Mouse (Mus musculus): ENCODE results near the gene Cd5. TPM values are rescaled to one million over a fixed set of nuclear protein-coding genes. Genes with fewer than 3 reads are reported as not detected.

Cd5 gene
- polyA plus RNA-seq, 1 experiment from 2014 or later, result 0.11 TPM

GRCm38 (mm10) chr19:10752106-10752505 lies 13.3 kb upstream of the Cd5 start:
- DNase-seq (ENCODE audit: low spot score), result no peak
- no peaks in the 10 kb centered on the region for H3K9me3 ChIP-seq (replicated peaks; ENCODE audit: low read length)
- no peak for TF ChIP-seq CTCF (IDR thresholded peaks at IDR 0.05; ENCODE audit: low read depth)
- H3K27ac ChIP-seq, result no peak overlapping the region
- 88% methylated on average over 6 of the region's 6 CpGs for WGBS
- H3K4me2 ChIP-seq (ENCODE audit: low read length), result no peak overlapping the region
- H3K4me1 ChIP-seq (replicated peaks; ENCODE audit: insufficient read depth, low read length), result no peaks in the 10 kb centered on the region
- H3K4me3 ChIP-seq (replicated peaks; ENCODE audit: low read depth, low read length), result no peak overlapping the region
- no peak for ATAC-seq (replicated peaks; ENCODE audit: low FRiP score, low read depth)
- no peaks in the 10 kb centered on the region for H3K27me3 ChIP-seq (ENCODE audit: insufficient read depth, low read length)
- no peak overlapping the region for H3K9ac ChIP-seq (ENCODE audit: low read depth, low read length)
- H3K36me3 ChIP-seq (ENCODE audit: insufficient read depth, low read length), result no peaks in the 10 kb centered on the region

GRCm38 (mm10) chr19:10751607-10752006 lies 12.8 kb upstream of the Cd5 start:
- Histone ChIP-seq H3K36me3 (ENCODE audit: insufficient read depth, low read length) (no peaks in the 10 kb centered on the region), H3K9ac (ENCODE audit: low read depth, low read length) (no peak overlapping the region), H3K4me1 (replicated peaks; ENCODE audit: insufficient read depth, low read length) (no peaks in the 10 kb centered on the region), H3K4me2 (ENCODE audit: low read length) (no peak overlapping the region), H3K27ac (no peak overlapping the region), H3K4me3 (replicated peaks; ENCODE audit: low read depth, low read length) (no peak overlapping the region), H3K9me3 (replicated peaks; ENCODE audit: low read length) (no peaks in the 10 kb centered on the region), H3K27me3 (ENCODE audit: insufficient read depth, low read length) (no peaks in the 10 kb centered on the region)
- DNase-seq (ENCODE audit: low spot score), result no peak
- TF ChIP-seq CTCF (IDR thresholded peaks at IDR 0.05; ENCODE audit: low read depth), result no peak
- WGBS, result 81% methylated on average over 1 of the region's 1 CpGs
- no peak for ATAC-seq (replicated peaks; ENCODE audit: low FRiP score, low read depth)

- ATAC-seq (replicated peaks; ENCODE audit: low FRiP score, low read depth) (no peak), DNase-seq (ENCODE audit: low spot score) (no peak)
- Histone ChIP-seq H3K4me3 (replicated peaks; ENCODE audit: low read depth, low read length) (no peak overlapping the region), H3K27me3 (ENCODE audit: insufficient read depth, low read length) (no peaks in the 10 kb centered on the region), H3K9me3 (replicated peaks; ENCODE audit: low read length) (no peaks in the 10 kb centered on the region), H3K4me2 (ENCODE audit: low read length) (no peak overlapping the region), H3K27ac (no peak overlapping the region), H3K9ac (ENCODE audit: low read depth, low read length) (no peak overlapping the region), H3K36me3 (ENCODE audit: insufficient read depth, low read length) (no peaks in the 10 kb centered on the region), H3K4me1 (replicated peaks; ENCODE audit: insufficient read depth, low read length) (no peaks in the 10 kb centered on the region)
- WGBS, result 84% methylated on average over 6 of the region's 6 CpGs
- TF ChIP-seq CTCF (IDR thresholded peaks at IDR 0.05; ENCODE audit: low read depth), result no peak
Measured at GRCm38 (mm10) chr19:10750161-10750560, 11.4 kb upstream of the Cd5 start.

DNA sequence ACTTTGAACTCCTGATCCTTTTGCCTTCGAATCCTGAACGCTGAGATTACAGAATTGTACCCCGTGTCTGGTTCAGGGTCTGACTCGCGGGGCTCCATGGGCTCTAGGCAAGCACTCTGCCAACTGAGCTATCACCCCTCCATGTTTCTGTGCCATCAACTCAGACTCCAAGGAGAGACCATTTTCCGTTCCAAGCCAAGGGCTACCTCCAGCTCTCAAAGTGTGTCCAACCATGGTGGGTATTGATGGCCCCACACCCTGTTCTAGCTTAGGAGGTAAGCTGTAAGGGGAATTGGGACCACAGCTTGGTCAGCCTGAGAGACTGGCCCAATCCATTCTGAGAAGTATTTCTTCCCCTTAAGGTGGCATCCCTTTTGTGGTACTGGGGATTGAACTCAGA lies 10.5 kb upstream of the Cd5 start:
- Histone ChIP-seq H3K27ac (no peak overlapping the region), H3K4me2 (ENCODE audit: low read length) (no peak overlapping the region), H3K9ac (ENCODE audit: low read depth, low read length) (no peak overlapping the region), H3K27me3 (ENCODE audit: insufficient read depth, low read length) (no peaks in the 10 kb centered on the region), H3K36me3 (ENCODE audit: insufficient read depth, low read length) (no peaks in the 10 kb centered on the region), H3K4me3 (replicated peaks; ENCODE audit: low read depth, low read length) (no peak overlapping the region), H3K9me3 (replicated peaks; ENCODE audit: low read length) (no peaks in the 10 kb centered on the region), H3K4me1 (replicated peaks; ENCODE audit: insufficient read depth, low read length) (no peaks in the 10 kb centered on the region)
- ATAC-seq (replicated peaks; ENCODE audit: low FRiP score, low read depth), result no peak
- WGBS, result 92% methylated on average over 6 of the region's 6 CpGs
- TF ChIP-seq CTCF (IDR thresholded peaks at IDR 0.05; ENCODE audit: low read depth), result no peak
- DNase-seq (ENCODE audit: low spot score), result no peak

GRCm38 (mm10) chr19:10748401-10749102 lies 9.8 kb upstream of the Cd5 start:
- no peak for DNase-seq (ENCODE audit: low spot score)

GRCm38 (mm10) chr19:10747718-10748117 lies 8.9 kb upstream of the Cd5 start:
- no peaks in the 10 kb centered on the region for H3K4me1 ChIP-seq (replicated peaks; ENCODE audit: insufficient read depth, low read length)
- H3K4me2 ChIP-seq (ENCODE audit: low read length), result no peak overlapping the region
- no peaks in the 10 kb centered on the region for H3K9me3 ChIP-seq (replicated peaks; ENCODE audit: low read length)
- no peak for ATAC-seq (replicated peaks; ENCODE audit: low FRiP score, low read depth)
- 72% methylated on average over 6 of the region's 6 CpGs for WGBS
- DNase-seq (ENCODE audit: low spot score), result no peak
- H3K27me3 ChIP-seq (ENCODE audit: insufficient read depth, low read length), result no peaks in the 10 kb centered on the region
- no peak for TF ChIP-seq CTCF (IDR thresholded peaks at IDR 0.05; ENCODE audit: low read depth)
- no peak overlapping the region for H3K4me3 ChIP-seq (replicated peaks; ENCODE audit: low read depth, low read length)
- no peaks in the 10 kb centered on the region for H3K36me3 ChIP-seq (ENCODE audit: insufficient read depth, low read length)
- H3K9ac ChIP-seq (ENCODE audit: low read depth, low read length), result no peak overlapping the region
- H3K27ac ChIP-seq, result no peak overlapping the region

More at GRCm38 (mm10) chr19:10748401-10749102, 9.8 kb upstream of the Cd5 start:
- 66% methylated on average over 11 of the region's 11 CpGs for WGBS
- Histone ChIP-seq H3K27ac (no peak overlapping the region), H3K4me2 (ENCODE audit: low read length) (no peak overlapping the region), H3K27me3 (ENCODE audit: insufficient read depth, low read length) (no peaks in the 10 kb centered on the region), H3K9me3 (replicated peaks; ENCODE audit: low read length) (no peaks in the 10 kb centered on the region), H3K9ac (ENCODE audit: low read depth, low read length) (no peak overlapping the region), H3K4me1 (replicated peaks; ENCODE audit: insufficient read depth, low read length) (no peaks in the 10 kb centered on the region), H3K4me3 (replicated peaks; ENCODE audit: low read depth, low read length) (no peak overlapping the region), H3K36me3 (ENCODE audit: insufficient read depth, low read length) (no peaks in the 10 kb centered on the region)
- ATAC-seq (replicated peaks; ENCODE audit: low FRiP score, low read depth), result no peak
- TF ChIP-seq CTCF (IDR thresholded peaks at IDR 0.05; ENCODE audit: low read depth), result no peak

GRCm38 (mm10) chr19:10747182-10747581 lies 8.4 kb upstream of the Cd5 start:
- no peak for TF ChIP-seq CTCF (IDR thresholded peaks at IDR 0.05; ENCODE audit: low read depth)
- ATAC-seq (replicated peaks; ENCODE audit: low FRiP score, low read depth) (no peak), DNase-seq (ENCODE audit: low spot score) (no peak)
- Histone ChIP-seq H3K9me3 (replicated peaks; ENCODE audit: low read length) (no peaks in the 10 kb centered on the region), H3K27ac (no peak overlapping the region), H3K4me3 (replicated peaks; ENCODE audit: low read depth, low read length) (no peak overlapping the region), H3K27me3 (ENCODE audit: insufficient read depth, low read length) (no peaks in the 10 kb centered on the region), H3K9ac (ENCODE audit: low read depth, low read length) (no peak overlapping the region), H3K36me3 (ENCODE audit: insufficient read depth, low read length) (no peaks in the 10 kb centered on the region), H3K4me2 (ENCODE audit: low read length) (no peak overlapping the region), H3K4me1 (replicated peaks; ENCODE audit: insufficient read depth, low read length) (no peaks in the 10 kb centered on the region)
- WGBS, result 78% methylated on average over 7 of the region's 7 CpGs

Measured in kidney, postnatal 0 days (tissue).